Mouse (Mus musculus) stomach, postnatal 0 days (tissue): ENCODE measurements at regions not wholly inside any gene's neighbourhood (a gene's known extent, or its start where the extent isn't known, plus 50 kb on each side); places are given as distances from the start of the nearest gene placed in this dataset.

Experiments
- ATAC-seq: fragments of 200-750 bp; cut with Nextera tagmentation; 2 replicates; pipeline ENCODE4 v1.8.0; 2017; ENCODE audit not compliant: low FRiP score, low TSS enrichment
- DNase-seq: peaks from one replicate; pipeline ENCODE4 v3.0.0-alpha.2; 2016; ENCODE audit warnings: low spot score
- H3K27ac ChIP-seq: fragments of 300-500 bp; sonication (generic); replicated peaks from 2 replicates; pipeline ENCODE4 v1.5.1; 2014; ENCODE audit warnings: mild to moderate bottlenecking, control low read depth
- H3K27me3 ChIP-seq: fragments of 300-500 bp; sonication (generic); 2 replicates; pipeline ENCODE4 v1.6.1; 2014; ENCODE audit warnings: low read length; ENCODE audit not compliant: control insufficient read depth, insufficient read depth
- H3K36me3 ChIP-seq: fragments of 300-500 bp; sonication (generic); 2 replicates; pipeline ENCODE4 v1.6.1; 2014; ENCODE audit warnings: low read length, mixed read lengths; ENCODE audit not compliant: control insufficient read depth, insufficient read depth
- H3K4me1 ChIP-seq: fragments of 300-500 bp; sonication (generic); replicated peaks from 2 replicates; pipeline ENCODE4 v1.6.1; 2014; ENCODE audit warnings: antibody characterized with exemption; ENCODE audit not compliant: control insufficient read depth, insufficient read depth
- H3K4me2 ChIP-seq: fragments of 300-500 bp; sonication (generic); replicated peaks from 2 replicates; pipeline ENCODE4 v1.6.1; 2014; ENCODE audit warnings: low read depth, mild to moderate bottlenecking, control low read depth, moderate library complexity
- H3K4me3 ChIP-seq: fragments of 300-500 bp; sonication (generic); 2 replicates; pipeline ENCODE4 v1.5.1; 2014; ENCODE audit warnings: low read depth, low read length, control low read depth
- H3K9ac ChIP-seq: fragments of 300-500 bp; sonication (generic); 2 replicates; pipeline ENCODE4 v1.6.1; 2014; ENCODE audit warnings: mild to moderate bottlenecking, low read length, control low read depth, mixed read lengths
- H3K9me3 ChIP-seq: fragments of 300-500 bp; sonication (generic); 2 replicates; pipeline ENCODE4 v1.6.1; 2016; ENCODE audit warnings: low read length; ENCODE audit not compliant: control insufficient read depth
- CTCF ChIP-seq: IDR thresholded peaks from 2 replicates; pipeline ENCODE4 v1.5.1; 2016; ENCODE audit warnings: antibody characterized with exemption, low read depth, mild to moderate bottlenecking, moderate library complexity
- EP300 ChIP-seq: optimal IDR thresholded peaks from 2 replicates; pipeline ENCODE3; 2016; ENCODE audit warnings: antibody characterized with exemption
- WGBS: fragments of 180-500 bp; shearing (Covaris S2); extraction: QIAGEN DNeasy Blood & Tissue Kit; methylation state at CpG from one replicate; pipeline ENCODE4 v1.1.7; 2014; 5-methylcytosine and 5-hydroxymethylcytosine counted together

GRCm38 (mm10) chr16:66017040-66017439 lies 202.0 kb downstream of the Vgll3 start:
- TF ChIP-seq CTCF = no peak
- TF ChIP-seq EP300 = no peak
- H3K36me3 ChIP-seq = no peaks in the 10 kb centered on the region
- no peak overlapping the region for H3K27ac ChIP-seq
- H3K4me3 ChIP-seq = no peak overlapping the region
- no peak overlapping the region for H3K9ac ChIP-seq
- no peak for DNase-seq
- no peak for ATAC-seq
- 55% methylated on average over 2 of the region's 2 CpGs for WGBS
- no peak overlapping the region for H3K4me2 ChIP-seq
- H3K9me3 ChIP-seq = no peaks in the 10 kb centered on the region
- no peaks in the 10 kb centered on the region for H3K4me1 ChIP-seq
- H3K27me3 ChIP-seq = no peaks in the 10 kb centered on the region

GRCm38 (mm10) chr16:66023397-66023796 lies 208.3 kb downstream of the Vgll3 start:
- DNase-seq (no peak), ATAC-seq (no peak)
- Histone ChIP-seq H3K4me3 (no peak overlapping the region), H3K36me3 (no peaks in the 10 kb centered on the region), H3K4me1 (no peaks in the 10 kb centered on the region), H3K9ac (no peak overlapping the region), H3K4me2 (no peak overlapping the region), H3K27ac (no peak overlapping the region), H3K27me3 (no peaks in the 10 kb centered on the region), H3K9me3 (no peaks in the 10 kb centered on the region)
- TF ChIP-seq EP300 (no peak), CTCF (no peak)
- WGBS = 49% methylated on average over 2 of the region's 2 CpGs
